Mouse (Mus musculus) heart, postnatal 0 days (tissue): Measurements from ENCODE around the gene Ptprt.

Experiments
- CTCF ChIP-seq: IDR thresholded peaks from 2 replicates; pipeline ENCODE4 v1.5.1; 2016; ENCODE audit warnings: antibody characterized with exemption, control low read depth, low read depth
- EP300 ChIP-seq: IDR thresholded peaks from 2 replicates; pipeline ENCODE4 v1.6.1; 2016; ENCODE audit warnings: antibody characterized with exemption, low read depth

GRCm38 (mm10) chr2:161553651-161554050 is 1107.3 kb downstream of the Ptprt start:
- TF ChIP-seq EP300 (no peak), CTCF (no peak)
